Mouse (Mus musculus) cerebellum, adult 11-12 months (tissue): Measurements from ENCODE around the gene Zfp655.
"Not testable (repeated sequence)": the region's sequence is repeated elsewhere in the genome, so short reads cannot be mapped to it uniquely, and the experiment has no call there.

Experiments
- DNase-seq: peaks from one replicate; pipeline ENCODE4 v3.0.0; 2022

Gene Zfp655

DNA sequence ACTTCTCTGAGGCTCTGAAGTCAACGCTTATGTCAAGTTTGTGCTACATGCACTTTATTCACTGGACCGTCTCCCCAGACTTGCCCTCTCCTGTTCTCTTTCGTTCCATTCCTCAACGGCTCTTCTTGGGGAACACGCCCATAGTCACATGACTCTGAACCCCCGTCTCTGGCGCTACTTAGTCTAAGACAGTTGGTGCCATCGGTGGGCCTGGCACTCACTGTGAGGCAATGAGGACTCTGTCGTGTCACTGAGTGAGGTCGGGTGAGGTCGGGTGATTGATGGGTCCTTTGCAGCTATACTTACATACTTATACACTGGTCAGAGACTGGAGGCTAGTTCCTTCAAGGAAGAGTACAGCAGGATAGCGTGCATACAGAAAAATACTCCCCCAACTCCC lies 8.1 kb upstream of the Zfp655 start:
- no peak for DNase-seq

DNA sequence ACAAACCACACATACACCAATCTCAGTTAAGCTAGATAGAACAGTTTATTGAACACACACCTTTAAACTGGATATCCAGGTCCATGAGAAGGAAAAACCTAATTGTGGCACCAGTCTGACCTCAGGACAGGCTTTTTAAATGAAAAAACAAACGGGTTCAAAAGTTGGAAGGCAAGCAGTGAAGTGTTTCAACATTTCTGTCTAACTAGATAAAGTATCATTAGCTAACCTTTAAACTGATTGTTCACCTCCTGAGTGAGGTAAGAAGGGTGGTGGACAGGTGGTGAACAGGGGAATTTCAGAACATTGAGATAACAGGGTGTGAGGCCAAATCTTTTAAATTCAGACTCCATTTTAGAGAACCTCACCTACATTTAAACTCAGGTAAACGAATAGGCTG lies 5.1 kb upstream of the Zfp655 start:
- no peak for DNase-seq

DNA sequence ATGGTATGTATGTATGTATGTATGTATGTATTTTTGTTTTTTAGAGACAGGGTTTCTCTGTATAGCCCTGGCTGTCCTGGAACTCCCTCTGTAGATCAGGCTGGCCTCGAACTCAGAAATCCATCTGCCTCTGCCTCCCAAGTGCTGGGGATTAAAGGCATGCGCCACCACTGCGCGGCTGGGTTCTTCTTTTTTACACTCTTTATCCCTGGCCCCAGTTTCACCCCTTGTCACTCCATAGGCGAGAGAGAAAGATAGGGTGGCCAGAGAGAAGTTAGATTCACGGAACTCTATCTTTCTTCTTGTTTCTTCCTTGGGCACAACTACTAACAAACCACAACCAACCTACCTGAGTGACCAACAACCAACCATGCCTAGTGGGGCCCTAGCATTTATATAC lies 2.2 kb upstream of the Zfp655 start:
- DNase-seq: not testable (repeated sequence)

DNA sequence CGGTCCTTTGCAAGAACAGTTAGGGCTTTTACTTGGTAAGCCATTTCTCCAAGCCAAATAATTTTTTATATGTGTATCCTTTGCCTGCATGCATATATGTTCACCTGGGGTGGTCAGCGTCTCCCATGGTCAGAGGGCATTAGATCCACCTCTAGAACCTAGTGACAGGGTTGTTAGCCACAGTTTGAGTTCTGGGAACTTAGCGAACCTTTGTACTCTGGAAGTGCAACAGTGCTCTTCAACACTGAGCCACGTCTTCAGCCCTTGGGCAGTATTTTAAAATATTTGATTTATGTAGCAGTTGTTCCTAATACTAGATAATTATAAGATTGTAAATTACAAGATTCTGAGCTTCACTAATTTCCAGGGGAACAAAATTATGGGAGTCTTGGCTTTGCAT lies 874 bp upstream of the Zfp655 start:
- DNase-seq: no peak

DNA sequence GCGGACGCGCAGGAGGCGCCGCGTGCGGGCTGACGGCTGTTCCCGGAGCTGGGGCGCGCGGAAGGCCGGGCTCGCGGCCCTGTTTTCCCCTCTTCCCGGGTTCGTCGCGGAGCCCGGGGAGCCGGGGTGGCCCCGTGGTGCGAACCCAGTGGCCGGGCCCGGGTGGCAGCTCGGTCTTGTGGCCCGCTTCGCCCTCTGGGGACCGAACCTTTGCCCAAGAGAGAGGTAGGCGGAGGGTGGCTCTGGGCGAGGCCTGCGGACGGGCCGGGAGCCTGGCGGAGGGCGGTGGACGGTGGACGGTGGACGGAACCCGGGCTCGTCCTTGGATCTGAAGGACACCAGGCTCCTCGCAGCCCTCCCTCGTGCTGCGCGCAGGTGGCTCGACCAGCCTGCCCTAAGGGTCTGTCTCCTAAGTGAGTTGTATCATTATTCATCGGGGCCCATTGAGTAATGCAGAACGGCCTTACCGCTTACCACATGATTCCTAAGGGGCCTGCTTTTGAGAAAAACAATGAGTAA lies 437 bp downstream of the Zfp655 start:
- no peak for DNase-seq

DNA sequence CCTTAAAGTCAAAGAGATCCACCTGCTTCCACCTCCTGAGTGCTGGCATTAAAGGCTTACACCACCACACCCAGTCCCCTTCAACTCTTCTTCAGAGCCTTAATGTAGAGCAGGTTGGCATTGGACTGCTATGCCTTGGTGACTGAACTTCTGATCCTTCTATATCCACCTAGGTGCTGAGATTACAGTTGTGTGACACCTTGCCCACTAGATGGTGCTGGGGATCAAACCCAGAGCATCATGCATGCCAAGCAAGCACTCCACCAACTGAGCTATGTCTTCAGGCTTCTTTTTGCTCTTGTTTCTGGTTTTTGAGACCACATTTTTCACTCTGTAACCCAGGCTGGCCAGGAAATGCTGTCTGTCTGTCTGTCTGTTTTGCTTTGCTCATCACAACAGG lies 3.1 kb downstream of the Zfp655 start:
- DNase-seq: no peak

DNA sequence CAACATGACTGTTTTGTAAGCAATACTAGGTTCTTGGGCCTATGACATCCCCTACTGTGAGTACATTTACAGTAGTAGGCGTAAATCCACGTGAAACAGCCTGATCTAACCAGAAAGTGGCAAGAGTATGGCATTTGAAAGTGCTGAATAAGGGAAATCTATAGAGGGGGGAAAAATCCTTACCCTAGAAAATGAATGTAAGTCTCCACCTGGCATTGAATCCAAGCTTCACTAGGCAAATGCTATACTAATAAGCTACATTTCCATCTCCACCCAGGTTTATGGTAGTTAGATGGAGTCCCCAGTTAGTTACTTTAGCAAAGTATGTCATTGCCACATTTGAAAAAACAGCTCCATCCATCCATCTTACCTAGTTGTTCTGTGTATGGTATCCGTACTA lies 18.0 kb downstream of the Zfp655 start:
- no peak for DNase-seq

DNA sequence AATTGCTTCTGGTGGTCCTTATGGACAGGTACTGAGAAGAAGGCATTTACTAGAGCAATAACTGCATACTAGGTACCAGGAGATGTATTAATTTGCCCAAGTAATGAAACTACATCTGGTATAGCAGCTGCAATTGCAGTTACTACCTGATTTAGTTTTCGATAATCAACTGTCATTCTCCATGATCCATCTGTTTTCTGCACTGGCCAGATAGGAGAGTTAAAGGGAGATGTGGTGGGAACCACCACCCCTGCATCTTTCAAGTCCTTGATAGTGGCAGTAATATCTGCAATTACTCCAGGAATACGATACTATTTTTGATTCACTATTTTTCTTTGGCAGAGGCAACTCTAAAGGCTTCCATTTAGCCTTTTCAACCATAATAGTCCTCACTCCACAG lies 42.1 kb downstream of the Zfp655 start:
- not testable (repeated sequence) for DNase-seq

DNA sequence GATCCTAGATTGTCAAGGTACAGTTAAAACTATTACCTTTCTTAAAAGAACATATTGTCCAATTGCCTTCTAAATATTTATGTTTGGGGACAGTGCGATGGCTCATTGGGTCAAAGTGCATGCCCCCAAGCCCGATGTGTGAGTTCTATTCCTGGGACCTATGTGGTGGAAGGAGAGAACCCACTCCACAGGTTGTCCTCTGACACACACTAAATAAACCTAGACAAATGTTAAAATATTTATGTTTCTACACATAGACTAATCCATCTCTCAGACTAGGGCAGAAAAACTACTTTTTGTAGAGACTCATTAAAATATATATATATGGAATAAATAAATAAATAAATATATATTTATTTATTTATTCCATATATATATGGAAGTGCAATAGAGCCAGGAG lies 48.4 kb downstream of the Zfp655 start:
- DNase-seq: peak; percentile 26

DNA sequence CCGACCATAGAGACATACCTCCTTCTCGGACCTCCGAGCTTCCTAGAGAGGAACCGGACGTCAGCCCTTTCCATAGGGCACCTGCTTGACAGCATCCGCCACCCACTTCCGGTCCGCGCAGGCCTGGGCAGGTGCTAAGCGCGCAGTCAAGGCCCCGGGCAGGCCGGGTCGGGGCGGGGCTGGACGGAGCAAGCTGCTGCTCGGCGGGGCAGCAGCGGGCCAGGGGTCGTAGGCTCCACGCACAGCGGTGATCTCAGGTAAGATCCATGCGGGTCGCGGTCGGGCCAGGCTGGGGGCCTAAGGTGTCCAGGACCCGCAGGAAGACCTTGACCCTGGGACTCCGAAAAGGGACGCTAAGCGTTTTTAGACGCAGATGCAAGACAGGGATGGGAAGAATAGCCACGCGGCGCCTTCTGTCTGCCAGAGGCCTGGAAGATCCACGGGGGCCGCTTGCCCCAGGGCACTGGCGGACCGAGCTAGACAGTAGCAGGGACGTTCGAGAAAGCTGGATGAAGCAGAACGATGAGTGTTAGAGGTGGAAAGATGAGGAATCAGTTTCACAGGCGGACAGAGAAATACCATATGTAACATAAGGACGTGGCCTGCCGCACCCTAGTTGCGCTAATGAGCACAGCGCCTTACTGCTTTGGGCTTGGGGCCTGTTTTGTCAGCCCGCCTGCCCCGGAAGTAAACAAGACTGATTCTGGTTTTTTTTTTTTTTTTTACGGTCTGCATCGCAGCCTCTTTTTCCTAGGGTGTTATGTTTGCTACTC lies 49.0 kb downstream of the Zfp655 start, which contains the start of gene Zscan25:
Gene Zscan25 (plus strand): TSS at position 130 of the 773 bp plus-strand sequence.
- DNase-seq: peak; percentile 93

DNA sequence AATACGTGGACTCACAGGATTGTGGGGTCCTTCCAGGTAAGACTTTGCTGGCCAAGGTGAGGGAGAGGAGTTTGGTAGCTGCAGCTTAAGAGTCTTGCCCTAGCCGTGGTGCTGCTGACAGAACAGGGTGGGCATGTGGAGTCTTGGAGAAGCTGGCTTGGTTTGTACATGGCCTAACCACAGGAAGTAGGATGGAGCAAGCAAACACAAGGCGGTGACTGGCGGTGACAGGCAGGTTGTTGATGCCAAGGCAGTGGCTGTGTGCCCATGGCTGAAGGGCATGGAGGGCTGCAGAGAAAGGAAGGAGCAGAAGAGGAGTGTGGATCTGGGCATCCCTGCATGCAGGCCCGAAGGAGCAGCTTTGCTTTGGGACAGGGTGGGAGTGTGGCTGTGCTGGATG lies 56.9 kb downstream of the Zfp655 start:
- no peak for DNase-seq

DNA sequence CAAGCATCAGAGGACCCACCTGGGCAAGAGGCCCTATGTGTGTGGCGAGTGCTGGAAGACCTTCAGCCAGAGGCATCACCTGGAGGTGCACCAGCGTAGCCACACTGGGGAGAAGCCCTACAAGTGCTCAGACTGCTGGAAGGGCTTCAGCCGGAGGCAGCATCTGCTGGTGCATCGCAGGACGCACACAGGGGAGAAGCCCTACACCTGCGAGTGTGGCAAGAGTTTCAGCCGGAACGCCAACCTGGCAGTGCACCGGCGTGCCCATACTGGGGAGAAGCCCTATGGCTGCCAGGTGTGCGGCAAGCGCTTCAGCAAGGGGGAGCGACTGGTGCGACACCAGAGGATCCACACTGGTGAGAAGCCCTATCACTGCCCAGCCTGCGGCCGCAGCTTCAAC lies 59.2 kb downstream of the Zfp655 start:
- no peak for DNase-seq

DNA sequence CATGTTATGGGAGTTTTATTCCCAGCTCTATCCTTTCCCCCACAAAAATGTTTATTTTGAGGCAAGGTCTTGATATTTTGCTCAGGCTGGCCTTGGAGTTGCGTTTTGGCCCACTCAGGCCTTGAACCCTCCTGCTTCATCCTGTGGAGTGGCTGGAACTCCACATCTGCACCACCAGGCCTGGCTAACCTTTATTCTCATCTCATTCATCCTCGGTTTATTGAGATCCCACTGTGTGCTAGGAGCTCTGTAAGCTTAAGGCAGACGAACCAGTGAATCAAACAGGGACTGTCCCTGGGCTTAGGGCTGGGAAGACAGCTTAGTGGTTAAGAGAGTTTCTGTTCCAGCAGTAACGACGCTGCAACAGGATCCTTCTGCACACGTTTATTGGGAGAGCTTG lies 60.9 kb downstream of the Zfp655 start:
- no peak for DNase-seq
